ENCODE assay signal across 8 mouse cellular contexts in the genomic region with DNA sequence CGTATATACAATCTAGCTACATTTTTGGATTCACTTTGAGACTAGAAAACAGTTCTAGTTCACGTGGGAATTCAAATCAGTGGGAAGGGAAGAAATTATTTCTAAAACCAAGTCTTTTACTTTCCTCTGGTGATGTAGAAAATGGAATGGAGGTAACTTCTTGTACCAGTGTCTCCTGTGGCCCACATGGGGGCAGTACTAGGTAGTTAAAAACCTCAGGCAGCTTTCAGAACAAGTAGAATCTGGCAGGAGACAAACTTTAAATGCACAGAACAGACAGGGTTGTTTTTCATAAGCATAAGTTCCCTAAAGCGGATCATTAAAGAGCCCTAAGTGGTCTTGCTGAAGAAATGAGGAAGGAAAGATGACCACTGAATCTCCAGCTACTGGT.
A peak's percentile ranks its signal among the peaks of the same experiment; 100 is the strongest.
DNase-seq lines count a peak whose midpoint lies in the region; ATAC-seq lines count a peak whose summit lies in the region.

No protein-coding gene starts in this region.

- no peaks in the 10 kb centered on the region for H3K36me3 ChIP-seq in hindbrain, embryonic 11.5 days (ENCODE audit: control insufficient read depth, insufficient read depth, low read length)
- no peaks in the 10 kb centered on the region for H3K36me3 ChIP-seq in midbrain, embryonic 14.5 days (ENCODE audit: control insufficient read depth, insufficient read depth, low read length)

- no peak overlapping the region for H3K9ac ChIP-seq in hindbrain, embryonic 11.5 days (ENCODE audit: low read depth, low read length)
- H3K9ac ChIP-seq in midbrain, embryonic 14.5 days (replicated peaks; ENCODE audit: low read length): no peak overlapping the region

- WGBS in hindbrain, embryonic 11.5 days: 49% methylated on average over 3 of the region's 3 CpGs
- 35% methylated on average over 3 of the region's 3 CpGs for WGBS in midbrain, embryonic 14.5 days

- no peak overlapping the region for H3K4me3 ChIP-seq in hindbrain, embryonic 11.5 days (ENCODE audit: low read depth, low read length)
- no peak overlapping the region for H3K4me3 ChIP-seq in midbrain, embryonic 14.5 days (replicated peaks; ENCODE audit: low read depth, low read length)

- H3K4me2 ChIP-seq in hindbrain, embryonic 11.5 days (replicated peaks; ENCODE audit: low read depth, low read length): no peak overlapping the region
- H3K4me2 ChIP-seq in midbrain, embryonic 14.5 days (ENCODE audit: low read length): no peak overlapping the region

- H3K4me1 ChIP-seq in hindbrain, embryonic 11.5 days (replicated peaks; ENCODE audit: control insufficient read depth, insufficient read depth, low read length): no peaks in the 10 kb centered on the region
- H3K4me1 ChIP-seq in midbrain, embryonic 14.5 days (ENCODE audit: control insufficient read depth, insufficient read depth, low read length): no peaks in the 10 kb centered on the region

- H3K27ac ChIP-seq in hindbrain, embryonic 11.5 days (ENCODE audit: low read depth, low read length): no peak overlapping the region
- peak overlapping the region; percentile 75; the same call in 1 of the 2 replicates for H3K27ac ChIP-seq in midbrain, embryonic 14.5 days (replicated peaks; ENCODE audit: low read depth, low read length)

- DNase-seq in ovary, postnatal 14 days (ENCODE audit: low spot score): peak; percentile 6
- DNase-seq in ovary, postnatal 10 days (ENCODE audit: low spot score): no peak
- peak; percentile 13 for DNase-seq in cerebellum, adult 9-10 months
- peak; percentile 47 for DNase-seq in hindbrain, embryonic 11.5 days (ENCODE audit: low spot score)
- peak; percentile 83 for DNase-seq in midbrain, embryonic 14.5 days
- no peak for DNase-seq in urinary bladder, adult 18-20 months (ENCODE audit: low spot score in 2 of 2)
- no peak for DNase-seq in gastrocnemius, postnatal 10 days
- no peak for DNase-seq in liver

- H3K9me3 ChIP-seq in hindbrain, embryonic 11.5 days (ENCODE audit: control insufficient read depth, low read length): no peaks in the 10 kb centered on the region
- H3K9me3 ChIP-seq in midbrain, embryonic 14.5 days (ENCODE audit: control insufficient read depth, low read length): no peaks in the 10 kb centered on the region

- no peaks in the 10 kb centered on the region for H3K27me3 ChIP-seq in hindbrain, embryonic 11.5 days (ENCODE audit: control insufficient read depth, insufficient read depth, low read length)
- H3K27me3 ChIP-seq in midbrain, embryonic 14.5 days (ENCODE audit: control insufficient read depth, insufficient read depth, low read length): no peaks in the 10 kb centered on the region

- peak; percentile 71; the same call in 1 of the 2 replicates for ATAC-seq in hindbrain, embryonic 11.5 days (ENCODE audit: low FRiP score)
- peak; percentile 77; the same call in 1 of the 2 replicates for ATAC-seq in midbrain, embryonic 14.5 days (ENCODE audit: low FRiP score, low TSS enrichment)

Comparison
In these comparisons a context has a peak if more than half of its experiments do, and no peak if none do; other contexts are left out.
1. DNase-seq: peak in ovary, postnatal 14 days (single experiment), cerebellum, adult 9-10 months (single experiment), hindbrain, embryonic 11.5 days (single experiment) and midbrain, embryonic 14.5 days (single experiment); none in ovary, postnatal 10 days (single experiment), urinary bladder, adult 18-20 months (0 of 2), gastrocnemius, postnatal 10 days (single experiment) and liver (single experiment).